Mouse (Mus musculus) layer of hippocampus, postnatal 10 days (tissue): ENCODE data around the gene Cdc73. TPM values are rescaled to one million over a fixed set of nuclear protein-coding genes. Genes with fewer than 3 reads are reported as not detected.

Source experiments
- DNase-seq, 2 experiments: peaks; one replicate each; pipeline ENCODE4 v3.0.0; 2021; ENCODE audit warnings: low spot score in 2 of 2
- total RNA-seq, 2 experiments: library from RNA; stranded (reverse); gene quantifications; 2 replicates each; pipeline ENCODE4 v1.2.3; 2021

The Cdc73 gene
- total RNA-seq, 2 experiments from 2014 or later, result 48.0 to 49.2 TPM

GRCm38 (mm10) chr1:143555533-143555932 lies 147.2 kb downstream of the Cdc73 start:
- DNase-seq, result no peak

- no peak for DNase-seq
Measured at GRCm38 (mm10) chr1:143554621-143555020, 148.1 kb downstream of the Cdc73 start.

Other genes starting within 250 kb of the Cdc73 start
- 10 to 100 TPM; 20.0 to 23.3 TPM for gene B3galt2, start 62.2 kb downstream of the Cdc73 start, total RNA-seq
- 100 to 1,000 TPM; 109 to 112 TPM for gene Glrx2, start 13.4 kb upstream of the Cdc73 start, total RNA-seq
- 10 to 100 TPM; 31.9 to 32.2 TPM for gene Trove2, start 74.2 kb upstream of the Cdc73 start, total RNA-seq
- gene Uchl5, start 74.4 kb upstream of the Cdc73 start, total RNA-seq, result 10 to 100 TPM; 33.0 to 37.4 TPM